Mouse (Mus musculus): Measurements from ENCODE around the gene Rfpl4b.
"Not testable (repeated sequence)": the region's sequence is repeated elsewhere in the genome, so short reads cannot be mapped to it uniquely, and the experiment has no call there.

Gene Rfpl4b

GRCm38 (mm10) chr10:38821679-38822078 is at the start of gene Rfpl4b:
TSS of gene Rfpl4b (minus strand) at chr10:38821779.
- no peak for DNase-seq (ENCODE audit: low spot score)

- no peak for DNase-seq (ENCODE audit: low spot score)
Observed at GRCm38 (mm10) chr10:38855186-38855585, 33.6 kb upstream of the Rfpl4b start.

GRCm38 (mm10) chr10:38850006-38850405 is 28.4 kb upstream of the Rfpl4b start:
- not testable (repeated sequence) for DNase-seq (ENCODE audit: low spot score)

DNA sequence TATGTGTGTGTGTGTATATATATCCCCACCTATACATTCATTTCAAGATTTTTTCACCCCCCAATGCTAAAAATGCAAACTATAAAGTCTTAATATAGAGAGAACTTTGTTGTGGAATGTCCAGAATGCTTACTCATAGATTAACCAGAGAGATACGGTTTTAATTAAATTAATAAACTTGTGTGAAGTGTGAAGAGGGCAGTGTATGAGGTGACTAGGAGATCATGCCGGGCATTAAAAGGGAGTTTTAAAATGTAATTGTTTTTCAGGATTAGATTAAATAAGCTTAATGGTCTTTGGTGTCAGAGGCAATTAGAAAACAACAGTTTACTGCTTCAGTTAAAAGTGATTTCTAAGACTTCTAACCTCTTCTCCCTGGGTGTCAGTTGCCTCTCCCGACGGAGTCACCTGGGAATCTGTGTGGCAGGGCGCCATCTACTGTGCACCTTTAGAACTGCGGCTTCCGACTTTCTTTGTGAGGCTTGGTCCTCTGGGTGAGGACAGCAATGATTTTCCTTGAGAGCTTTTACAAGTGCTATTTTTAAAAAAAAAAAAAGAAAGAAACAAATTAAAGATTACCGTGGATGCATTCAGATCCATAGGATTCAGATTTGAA is 27.4 kb upstream of the Rfpl4b start:
- peak; percentile 82 for DNase-seq (ENCODE audit: low spot score)

DNA sequence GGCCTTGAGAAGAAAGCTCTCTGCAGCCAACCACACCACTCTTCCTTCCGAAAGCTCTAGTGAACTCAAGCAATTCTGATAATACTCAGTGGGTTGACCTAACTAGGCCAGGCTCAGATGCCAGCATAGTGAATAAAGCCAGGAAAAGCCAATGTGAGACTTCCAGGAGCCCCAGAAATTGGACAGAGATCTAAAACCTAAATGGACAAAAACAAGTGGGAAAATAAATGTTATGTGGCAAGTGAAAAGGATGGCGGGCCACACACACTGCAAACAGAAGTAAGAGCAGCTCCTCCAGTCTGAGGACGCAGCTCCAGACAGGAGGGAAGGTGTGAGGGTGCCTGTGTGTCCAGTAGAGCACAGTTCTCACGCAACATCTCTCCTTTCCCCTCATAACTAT is 26.7 kb upstream of the Rfpl4b start:
- peak; percentile 22 for DNase-seq (ENCODE audit: low spot score)

- DNase-seq (ENCODE audit: low spot score) = no peak
Observed at GRCm38 (mm10) chr10:38823741-38824140, 2.2 kb upstream of the Rfpl4b start.

- peak; percentile 39 for DNase-seq (ENCODE audit: low spot score)
Observed at GRCm38 (mm10) chr10:38806056-38806455, 15.5 kb downstream of the Rfpl4b start.

- DNase-seq (ENCODE audit: low spot score) = no peak
Observed at GRCm38 (mm10) chr10:38804047-38804446, 17.5 kb downstream of the Rfpl4b start.

- DNase-seq (ENCODE audit: low spot score) = no peak
Observed at GRCm38 (mm10) chr10:38803304-38803703, 18.3 kb downstream of the Rfpl4b start.

DNA sequence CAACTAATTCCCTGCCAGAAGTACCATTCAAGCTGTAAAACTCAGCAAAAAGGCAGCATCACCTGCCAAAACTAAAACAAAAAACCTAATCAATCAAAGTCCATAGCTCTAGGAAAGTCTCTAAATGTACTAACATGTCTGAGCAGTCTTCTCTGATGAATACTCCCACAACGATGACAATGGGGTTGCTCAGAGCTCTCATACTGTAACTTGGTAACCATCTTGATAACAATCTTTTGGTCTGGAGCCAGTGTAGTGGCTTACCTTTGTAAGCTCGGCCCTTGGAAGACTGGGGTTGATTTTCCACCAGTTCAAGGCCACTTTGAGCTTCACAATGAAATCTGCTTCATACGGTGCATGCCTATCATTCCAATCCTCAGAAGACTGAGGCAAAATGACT is 33.0 kb downstream of the Rfpl4b start:
- no peak for DNase-seq (ENCODE audit: low spot score)

All from adipocyte (in vitro differentiated cells).